Mouse (Mus musculus) megakaryocyte, adult 5-6 weeks (primary cell): ENCODE measurements around the gene Zfand5. TPM values are rescaled to one million over a fixed set of nuclear protein-coding genes. Genes with fewer than 3 reads are reported as not detected.

Experiments used
- ATAC-seq: 2 replicates; pipeline ENCODE4 v1.8.0; 2016; ENCODE audit warnings: mild to moderate bottlenecking, inconsistent platforms; ENCODE audit not compliant: poor library complexity, severe bottlenecking
- total RNA-seq, 2 experiments: library from RNA; stranded (forward) in 1 of 2; stranded (reverse) in 1 of 2; fragments of 153-499, 151-499 nt in 1 of 2; fragments of 221-1000, 200-1000 nt in 1 of 2; gene quantifications; 2 replicates each; pipeline versions ENCODE4 v1.2.3 to v1.2.4; 2015 to 2017

The Zfand5 gene
- total RNA-seq, 2 experiments from 2014 or later = 98.6 to 129 TPM

DNA sequence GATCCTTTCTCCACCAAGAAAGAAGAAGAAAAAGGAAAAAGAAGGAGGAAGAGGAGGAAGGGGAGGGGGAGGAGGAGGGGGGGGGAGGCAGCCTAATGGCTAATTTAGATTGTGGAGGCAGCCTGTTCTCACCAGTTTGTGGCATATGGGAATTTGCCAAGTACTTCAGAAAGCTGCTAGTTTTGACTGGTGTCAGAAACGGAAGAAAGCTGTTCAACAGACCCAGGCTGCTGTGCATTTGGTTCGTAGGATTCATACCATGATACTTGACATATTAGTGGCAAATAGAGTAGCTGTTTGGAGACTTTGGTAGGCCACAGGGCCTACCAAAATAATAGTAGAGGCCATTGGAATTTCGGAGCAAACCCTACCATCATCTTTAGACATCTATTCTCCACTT is 53.3 kb downstream of the Zfand5 start:
- ATAC-seq = no peak

DNA sequence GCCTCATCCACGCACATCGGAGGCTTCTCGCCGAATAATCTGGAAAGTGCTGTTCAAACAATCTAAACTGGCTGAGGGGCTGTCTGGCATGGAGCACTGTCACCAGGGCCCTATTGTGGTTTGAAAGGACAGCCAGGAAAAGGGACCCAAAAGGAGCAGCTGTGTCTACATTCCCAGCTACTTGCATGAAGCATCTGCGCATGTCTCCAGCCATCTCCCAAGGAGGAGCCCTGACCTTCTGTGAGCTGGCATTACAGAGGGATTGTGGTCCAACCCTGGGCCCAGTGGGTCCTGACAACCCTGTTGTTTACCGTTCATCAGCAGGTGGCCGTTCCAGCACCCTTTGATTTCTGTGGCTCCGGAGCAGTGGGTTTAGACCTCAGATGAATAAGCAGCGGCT is 56.9 kb downstream of the Zfand5 start:
- ATAC-seq = no peak

DNA sequence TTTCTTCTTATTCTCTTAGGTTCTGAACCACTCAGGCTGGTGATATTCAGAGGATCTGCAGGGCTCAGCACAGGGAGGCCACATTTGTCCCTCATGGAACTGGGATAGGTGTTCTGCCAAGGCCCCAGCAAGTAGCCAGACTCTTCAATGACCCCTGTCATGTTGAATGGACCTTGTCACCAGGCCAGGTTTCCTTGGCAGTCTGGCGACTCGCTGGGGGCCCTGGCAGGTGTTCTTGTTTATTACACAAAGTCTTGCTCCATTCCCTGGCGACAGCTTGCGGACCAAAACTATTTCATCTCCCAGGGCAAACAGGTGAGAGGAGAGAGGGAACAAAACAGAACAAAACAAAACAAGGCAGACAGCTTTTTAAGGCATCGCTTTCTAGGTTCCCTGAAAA is 57.7 kb downstream of the Zfand5 start:
- no peak for ATAC-seq

DNA sequence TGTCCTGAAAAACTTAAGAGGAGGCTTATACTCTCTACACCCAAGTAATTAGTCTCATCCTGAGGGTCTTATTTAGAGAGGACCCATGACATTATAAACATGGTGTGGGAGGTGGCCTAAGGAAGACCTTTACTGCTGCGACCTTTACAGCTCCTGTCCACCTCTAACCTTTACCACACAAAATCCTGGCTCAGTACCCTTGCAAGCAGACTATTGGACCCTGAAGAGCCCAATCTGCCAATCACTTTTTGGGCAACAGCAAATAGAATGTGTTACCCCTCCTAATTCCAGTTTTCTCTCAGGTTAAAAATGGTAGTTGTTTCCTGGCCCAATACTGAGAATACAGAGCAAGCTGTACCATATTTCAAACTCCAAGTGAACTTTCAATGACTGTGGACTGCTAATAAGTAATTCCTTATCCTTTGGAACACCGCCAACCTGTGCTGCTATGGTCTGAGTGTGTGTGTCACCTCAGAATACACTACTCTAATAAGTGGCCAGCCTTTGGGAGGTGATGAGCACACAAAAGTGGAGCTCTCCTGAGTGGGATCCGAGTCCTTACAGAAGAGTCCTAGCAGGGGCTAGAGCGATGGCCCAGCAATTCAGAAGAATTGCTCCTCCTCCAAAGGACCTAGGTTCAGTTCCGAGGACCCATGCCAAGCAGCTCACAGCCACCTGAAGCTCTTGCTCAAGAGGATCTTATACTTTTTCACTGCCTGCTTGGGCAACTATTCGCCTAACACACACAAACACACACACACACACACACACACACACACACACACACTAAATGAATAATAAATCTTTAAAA is 58.4 kb downstream of the Zfand5 start:
- no peak for ATAC-seq

DNA sequence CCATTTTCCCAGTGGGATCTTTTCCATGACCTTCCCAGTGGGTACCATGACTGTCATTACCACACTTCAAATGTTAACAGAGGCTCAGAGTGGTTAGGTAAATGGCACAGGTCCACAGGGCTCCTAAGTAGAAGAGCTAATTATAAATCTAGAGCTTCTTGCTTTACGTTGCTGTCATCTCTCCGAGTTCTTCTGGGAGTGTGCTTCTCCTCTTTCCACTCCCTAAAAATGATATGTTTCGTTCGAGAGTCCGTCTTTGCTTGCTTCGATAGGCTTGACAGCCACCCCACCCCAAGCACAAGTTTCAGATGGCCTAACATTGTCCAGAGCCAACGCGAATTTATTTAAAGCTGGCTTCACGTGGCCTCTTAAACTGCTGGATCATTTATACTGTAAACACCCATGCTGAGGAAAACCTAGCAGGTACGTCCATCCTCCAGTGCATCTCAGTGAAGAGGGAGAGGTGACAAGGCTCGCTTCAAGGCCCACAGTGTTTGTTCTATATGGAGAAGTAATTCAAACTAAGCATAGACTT is 59.6 kb downstream of the Zfand5 start:
- no peak for ATAC-seq

Other genes starting within 250 kb of the Zfand5 start
- gene Gda, start 201.2 kb downstream of the Zfand5 start, total RNA-seq (2015) = 165 and 167 TPM in 2 replicates
- 226 and 236 TPM in 2 replicates for gene Gda, start 201.2 kb downstream of the Zfand5 start, total RNA-seq (2017)